Comparison of ENCODE assay signal across 14 mouse cellular contexts in the genomic region with DNA sequence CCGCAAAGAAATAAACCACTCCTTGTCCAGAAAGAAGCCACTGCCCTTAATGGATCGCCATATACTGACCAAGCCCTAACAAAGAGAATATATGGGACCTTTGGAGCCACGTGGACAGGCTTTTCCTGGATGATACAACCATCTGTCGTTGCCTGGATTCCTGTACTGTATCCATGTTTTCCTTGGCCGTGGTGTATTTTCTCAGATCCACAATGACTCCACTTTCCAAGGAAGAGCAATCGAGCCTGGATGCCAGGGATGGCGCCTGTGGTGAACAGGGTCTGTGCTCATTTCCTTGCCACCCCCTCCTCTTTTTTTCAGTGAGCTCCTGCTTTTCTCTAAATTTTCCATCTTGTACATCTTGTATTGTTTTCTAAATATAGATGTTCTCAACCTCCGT.
"Had no signal": no experiment of that assay in that cellular context is flagged by ENCODE, and none has a peak within 500 bp of the region (broad histone marks: within the 10 kb centered on the region; RNA-seq: fewer than 3 reads in every experiment).

No protein-coding gene starts in this region.

- H3K4me1 ChIP-seq: limb, embryonic 10.5 days had no signal

- H3K36me3 ChIP-seq: limb, embryonic 10.5 days; liver, embryonic 15.5 days; midbrain, embryonic 13.5 days had no signal

- H3K27me3 ChIP-seq: liver, embryonic 15.5 days; midbrain, embryonic 13.5 days had no signal

- H3K27ac ChIP-seq: kidney, postnatal 0 days; left cerebral cortex, adult 2 months; limb, embryonic 10.5 days; liver, embryonic 15.5 days; midbrain, embryonic 13.5 days had no signal

- H3K4me2 ChIP-seq: liver, embryonic 11.5 days; liver, embryonic 15.5 days; midbrain, embryonic 13.5 days had no signal

- H3K4me3 ChIP-seq: left cerebral cortex, adult 2 months; limb, embryonic 10.5 days; liver, embryonic 15.5 days; midbrain, embryonic 13.5 days had no signal

- ATAC-seq: lung, postnatal 0 days; midbrain, embryonic 13.5 days had no signal

- H3K9me3 ChIP-seq: limb, embryonic 10.5 days; liver, embryonic 15.5 days; midbrain, embryonic 13.5 days had no signal

- H3K9ac ChIP-seq: liver, embryonic 15.5 days; midbrain, embryonic 13.5 days had no signal

- DNase-seq: kidney, postnatal 4 days; lung, adult 2 months; lung, postnatal 36 days; right cerebral cortex, adult 18-20 months; right cerebral cortex, postnatal 25 days; thymus, adult 18-20 months; thymus, postnatal 14 days had no signal
